Mouse (Mus musculus): ENCODE results near the gene Nav2. TPM values are rescaled to one million over a fixed set of nuclear protein-coding genes. Genes with fewer than 3 reads are reported as not detected.

Nav2 gene
- polyA plus RNA-seq, 1 experiment from 2014 or later: 5.8 TPM

- TF ChIP-seq CTCF (IDR thresholded peaks at IDR 0.05; ENCODE audit: low read depth): peak; percentile 97
- H3K9me3 ChIP-seq (ENCODE audit: control insufficient read depth): no peaks in the 10 kb centered on the region
- H3K27ac ChIP-seq (ENCODE audit: low read depth, low read length): no peak overlapping the region
- H3K36me3 ChIP-seq (ENCODE audit: control insufficient read depth, insufficient read depth): no peaks in the 10 kb centered on the region
- no peak overlapping the region for H3K4me3 ChIP-seq (ENCODE audit: low read depth, low read length)
- no peaks in the 10 kb centered on the region for H3K27me3 ChIP-seq (replicated peaks; ENCODE audit: control insufficient read depth, insufficient read depth, low read length)
- H3K4me1 ChIP-seq (replicated peaks; ENCODE audit: control insufficient read depth, insufficient read depth, low read length): no peaks in the 10 kb centered on the region
- WGBS: 32% methylated on average over 16 of the region's 16 CpGs
- H3K4me2 ChIP-seq (replicated peaks; ENCODE audit: low read depth): no peak overlapping the region
- H3K9ac ChIP-seq (ENCODE audit: low read depth, low read length): no peak overlapping the region
- peak; percentile 32; the same call in 1 of the 2 replicates for ATAC-seq
Observed at GRCm38 (mm10) chr7:49272445-49273439, 364.2 kb downstream of the Nav2 start.

GRCm38 (mm10) chr7:49273907-49274656 is 365.6 kb downstream of the Nav2 start:
- H3K4me3 ChIP-seq (ENCODE audit: low read depth, low read length): no peak overlapping the region
- H3K27me3 ChIP-seq (replicated peaks; ENCODE audit: control insufficient read depth, insufficient read depth, low read length): no peaks in the 10 kb centered on the region
- WGBS: 83% methylated on average over 13 of the region's 13 CpGs
- no peak for ATAC-seq
- no peak for TF ChIP-seq CTCF (IDR thresholded peaks at IDR 0.05; ENCODE audit: low read depth)
- no peak overlapping the region for H3K27ac ChIP-seq (ENCODE audit: low read depth, low read length)
- H3K4me2 ChIP-seq (replicated peaks; ENCODE audit: low read depth): no peak overlapping the region
- no peak overlapping the region for H3K9ac ChIP-seq (ENCODE audit: low read depth, low read length)
- H3K4me1 ChIP-seq (replicated peaks; ENCODE audit: control insufficient read depth, insufficient read depth, low read length): no peaks in the 10 kb centered on the region
- H3K9me3 ChIP-seq (ENCODE audit: control insufficient read depth): no peaks in the 10 kb centered on the region
- no peaks in the 10 kb centered on the region for H3K36me3 ChIP-seq (ENCODE audit: control insufficient read depth, insufficient read depth)

GRCm38 (mm10) chr7:49274676-49275075 is 366.2 kb downstream of the Nav2 start:
- 76% methylated on average over 8 of the region's 8 CpGs for WGBS
- H3K4me2 ChIP-seq (replicated peaks; ENCODE audit: low read depth): no peak overlapping the region
- TF ChIP-seq CTCF (IDR thresholded peaks at IDR 0.05; ENCODE audit: low read depth): no peak
- no peaks in the 10 kb centered on the region for H3K27me3 ChIP-seq (replicated peaks; ENCODE audit: control insufficient read depth, insufficient read depth, low read length)
- H3K36me3 ChIP-seq (ENCODE audit: control insufficient read depth, insufficient read depth): no peaks in the 10 kb centered on the region
- H3K4me3 ChIP-seq (ENCODE audit: low read depth, low read length): no peak overlapping the region
- H3K4me1 ChIP-seq (replicated peaks; ENCODE audit: control insufficient read depth, insufficient read depth, low read length): no peaks in the 10 kb centered on the region
- no peak overlapping the region for H3K27ac ChIP-seq (ENCODE audit: low read depth, low read length)
- no peak for ATAC-seq
- H3K9me3 ChIP-seq (ENCODE audit: control insufficient read depth): no peaks in the 10 kb centered on the region
- no peak overlapping the region for H3K9ac ChIP-seq (ENCODE audit: low read depth, low read length)

- Histone ChIP-seq H3K9ac (ENCODE audit: low read depth, low read length) (no peak overlapping the region), H3K4me2 (replicated peaks; ENCODE audit: low read depth) (no peak overlapping the region), H3K9me3 (ENCODE audit: control insufficient read depth) (no peaks in the 10 kb centered on the region), H3K4me3 (ENCODE audit: low read depth, low read length) (no peak overlapping the region), H3K27me3 (replicated peaks; ENCODE audit: control insufficient read depth, insufficient read depth, low read length) (no peaks in the 10 kb centered on the region), H3K36me3 (ENCODE audit: control insufficient read depth, insufficient read depth) (no peaks in the 10 kb centered on the region), H3K4me1 (replicated peaks; ENCODE audit: control insufficient read depth, insufficient read depth, low read length) (no peaks in the 10 kb centered on the region), H3K27ac (ENCODE audit: low read depth, low read length) (no peak overlapping the region)
- ATAC-seq: no peak
- WGBS: 69% methylated on average over 8 of the region's 8 CpGs
- TF ChIP-seq CTCF (IDR thresholded peaks at IDR 0.05; ENCODE audit: low read depth): peak; percentile 36; the same call in 1 of the 2 replicates
Observed at GRCm38 (mm10) chr7:49276163-49276562, 367.6 kb downstream of the Nav2 start.

GRCm38 (mm10) chr7:49277685-49278084 is 369.2 kb downstream of the Nav2 start:
- peaks cover under 1% of the 10 kb centered on the region; the same call in 1 of the 2 replicates for H3K4me1 ChIP-seq (replicated peaks; ENCODE audit: control insufficient read depth, insufficient read depth, low read length)
- H3K4me2 ChIP-seq (replicated peaks; ENCODE audit: low read depth): no peak overlapping the region
- H3K36me3 ChIP-seq (ENCODE audit: control insufficient read depth, insufficient read depth): no peaks in the 10 kb centered on the region
- ATAC-seq: no peak
- H3K27ac ChIP-seq (ENCODE audit: low read depth, low read length): no peak overlapping the region
- WGBS: 84% methylated on average over 4 of the region's 4 CpGs
- H3K9me3 ChIP-seq (ENCODE audit: control insufficient read depth): no peaks in the 10 kb centered on the region
- no peak overlapping the region for H3K4me3 ChIP-seq (ENCODE audit: low read depth, low read length)
- no peak for TF ChIP-seq CTCF (IDR thresholded peaks at IDR 0.05; ENCODE audit: low read depth)
- H3K27me3 ChIP-seq (replicated peaks; ENCODE audit: control insufficient read depth, insufficient read depth, low read length): no peaks in the 10 kb centered on the region
- H3K9ac ChIP-seq (ENCODE audit: low read depth, low read length): no peak overlapping the region

GRCm38 (mm10) chr7:49278531-49278930 is 370.0 kb downstream of the Nav2 start:
- Histone ChIP-seq H3K9ac (ENCODE audit: low read depth, low read length) (no peak overlapping the region), H3K36me3 (ENCODE audit: control insufficient read depth, insufficient read depth) (no peaks in the 10 kb centered on the region), H3K4me2 (replicated peaks; ENCODE audit: low read depth) (no peak overlapping the region), H3K4me3 (ENCODE audit: low read depth, low read length) (no peak overlapping the region), H3K4me1 (replicated peaks; ENCODE audit: control insufficient read depth, insufficient read depth, low read length) (peaks cover 6% of the 10 kb centered on the region; the same call in 1 of the 2 replicates), H3K27ac (ENCODE audit: low read depth, low read length) (no peak overlapping the region), H3K27me3 (replicated peaks; ENCODE audit: control insufficient read depth, insufficient read depth, low read length) (no peaks in the 10 kb centered on the region), H3K9me3 (ENCODE audit: control insufficient read depth) (no peaks in the 10 kb centered on the region)
- no peak for TF ChIP-seq CTCF (IDR thresholded peaks at IDR 0.05; ENCODE audit: low read depth)
- ATAC-seq: no peak
- 39% methylated on average over 2 of the region's 2 CpGs for WGBS

Measured in intestine, postnatal 0 days (tissue).